Mouse (Mus musculus): ENCODE results near the gene Epb41l4b. TPM values are rescaled to one million over a fixed set of nuclear protein-coding genes. Genes with fewer than 3 reads are reported as not detected.

Gene Epb41l4b
- polyA plus RNA-seq, 1 experiment, result 1.1 TPM

DNA sequence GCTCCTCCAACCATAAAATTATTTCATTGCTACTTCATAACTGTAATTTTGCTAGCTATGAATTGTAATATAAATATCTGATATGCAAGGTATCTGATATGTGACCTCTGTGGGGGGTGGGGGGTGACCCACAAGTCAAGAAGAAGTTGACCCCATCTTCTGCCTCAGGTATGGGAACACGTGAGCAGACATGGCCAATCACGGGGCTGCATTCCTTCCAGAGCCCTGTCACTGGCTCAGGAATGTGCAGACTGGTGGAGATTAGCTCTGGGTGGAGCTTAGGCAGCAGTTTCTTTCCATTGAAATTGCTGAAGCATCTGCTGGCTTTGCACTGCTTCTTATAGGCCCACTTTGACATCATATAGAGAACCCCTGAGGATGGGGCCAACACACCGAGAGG lies 4.9 kb upstream of the Epb41l4b start:
- H3K79me3 ChIP-seq (ENCODE audit: low read depth), result no peaks in the 10 kb centered on the region
- no peak overlapping the region for H3K4me3 ChIP-seq (ENCODE audit: insufficient read depth, poor library complexity, severe bottlenecking)
- H3K36me3 ChIP-seq (ENCODE audit: control insufficient read depth, insufficient read depth), result no peaks in the 10 kb centered on the region
- no peaks in the 10 kb centered on the region for H3K27me3 ChIP-seq (ENCODE audit: control insufficient read depth, insufficient read depth, insufficient read length)
- H3ac ChIP-seq (ENCODE audit: control insufficient read depth, insufficient read length, low read depth), result no peak overlapping the region
- TF ChIP-seq CTCF (IDR thresholded peaks at IDR 0.05; ENCODE audit: control insufficient read depth, insufficient read depth, insufficient read length) (no peak), USF1 (IDR thresholded peaks at IDR 0.05; ENCODE audit: low read depth) (peak; percentile 61)
- H3K79me2 ChIP-seq (ENCODE audit: control insufficient read depth, insufficient read depth), result no peaks in the 10 kb centered on the region

DNA sequence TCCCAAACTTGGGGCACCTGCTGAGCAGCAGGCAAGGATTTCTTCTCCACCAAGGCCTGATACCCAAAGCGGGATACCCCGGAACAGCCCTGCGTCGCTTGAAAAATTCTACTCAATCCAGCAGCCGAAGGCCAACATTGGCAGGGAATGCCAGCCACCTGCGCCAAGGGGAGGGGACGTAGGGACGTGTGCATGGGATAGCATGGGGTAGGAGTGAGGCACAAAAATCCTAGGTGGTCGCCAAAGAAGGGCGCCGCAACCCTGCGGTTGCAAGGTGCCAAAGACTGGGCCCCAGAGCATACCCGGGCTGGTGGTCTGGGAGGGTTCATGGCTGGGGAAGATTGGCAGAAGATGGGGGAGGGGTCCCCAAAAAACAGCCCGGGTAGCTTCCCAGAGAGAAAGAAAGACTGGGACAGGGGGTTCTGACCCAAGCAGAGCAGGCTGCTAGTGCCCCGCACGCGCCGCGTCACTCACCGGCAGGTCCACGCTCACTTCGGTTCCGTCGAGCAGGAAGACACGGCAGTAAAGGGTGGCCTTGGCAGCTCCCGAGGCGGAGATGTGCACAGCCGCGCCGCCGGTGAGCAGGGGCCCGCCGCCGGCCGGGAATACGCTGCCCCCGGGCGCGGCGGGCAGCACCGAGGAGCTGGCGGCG lies 737 bp downstream of the Epb41l4b start:
- no peaks in the 10 kb centered on the region for H3K79me2 ChIP-seq (ENCODE audit: control insufficient read depth, insufficient read depth)
- H3K4me3 ChIP-seq (ENCODE audit: insufficient read depth, poor library complexity, severe bottlenecking), result peak overlapping the region; percentile 26
- no peaks in the 10 kb centered on the region for H3K36me3 ChIP-seq (ENCODE audit: control insufficient read depth, insufficient read depth)
- H3K27me3 ChIP-seq (ENCODE audit: control insufficient read depth, insufficient read depth, insufficient read length), result peaks cover 8% of the 10 kb centered on the region
- H3ac ChIP-seq (ENCODE audit: control insufficient read depth, insufficient read length, low read depth), result peak overlapping the region; percentile 9
- H3K79me3 ChIP-seq (ENCODE audit: low read depth), result no peaks in the 10 kb centered on the region
- TF ChIP-seq CTCF (IDR thresholded peaks at IDR 0.05; ENCODE audit: control insufficient read depth, insufficient read depth, insufficient read length), result no peak
- TF ChIP-seq MYOD1 (IDR thresholded peaks at IDR 0.05; ENCODE audit: control insufficient read depth, insufficient read length, low read depth), result no peak
- no peak for TF ChIP-seq CEBPB (IDR thresholded peaks at IDR 0.05; ENCODE audit: low read depth)
- no peak for TF ChIP-seq MYOG (IDR thresholded peaks at IDR 0.05; ENCODE audit: control insufficient read depth, extremely low read depth, insufficient read length)
- no peak for TF ChIP-seq USF1 (IDR thresholded peaks at IDR 0.05; ENCODE audit: low read depth)
- no peak for TF ChIP-seq FOSL1 (IDR thresholded peaks at IDR 0.05; ENCODE audit: insufficient read depth, low read length, poor library complexity, severe bottlenecking)
- no peak for TF ChIP-seq MAX (IDR thresholded peaks at IDR 0.05)

DNA sequence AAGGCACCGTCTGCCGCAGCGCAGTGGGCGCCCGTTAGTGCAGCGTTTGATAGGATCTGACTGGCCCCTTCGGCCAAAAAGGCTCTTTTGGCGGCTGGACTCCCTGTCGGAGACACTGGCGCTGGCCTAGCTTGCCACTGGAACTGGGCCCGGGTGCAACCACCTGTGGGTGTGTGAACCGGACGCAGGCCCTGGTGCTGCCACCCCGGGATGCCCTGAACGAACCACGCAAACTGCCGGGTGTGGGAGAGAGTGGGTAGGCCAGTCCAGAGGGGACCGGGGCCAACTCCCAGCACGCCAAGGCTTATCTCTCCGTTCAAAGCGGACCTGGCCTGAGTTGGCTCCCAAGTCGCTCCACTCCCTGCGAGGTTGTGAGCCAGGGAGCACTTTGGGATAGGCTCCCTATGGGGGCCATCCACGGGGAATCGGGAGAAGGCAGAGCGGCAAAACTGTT lies 1.3 kb downstream of the Epb41l4b start:
- TF ChIP-seq MAX (IDR thresholded peaks at IDR 0.05) (no peak), FOSL1 (IDR thresholded peaks at IDR 0.05; ENCODE audit: insufficient read depth, low read length, poor library complexity, severe bottlenecking) (no peak)
- no peak overlapping the region for H3K4me3 ChIP-seq (ENCODE audit: insufficient read depth, poor library complexity, severe bottlenecking)

DNA sequence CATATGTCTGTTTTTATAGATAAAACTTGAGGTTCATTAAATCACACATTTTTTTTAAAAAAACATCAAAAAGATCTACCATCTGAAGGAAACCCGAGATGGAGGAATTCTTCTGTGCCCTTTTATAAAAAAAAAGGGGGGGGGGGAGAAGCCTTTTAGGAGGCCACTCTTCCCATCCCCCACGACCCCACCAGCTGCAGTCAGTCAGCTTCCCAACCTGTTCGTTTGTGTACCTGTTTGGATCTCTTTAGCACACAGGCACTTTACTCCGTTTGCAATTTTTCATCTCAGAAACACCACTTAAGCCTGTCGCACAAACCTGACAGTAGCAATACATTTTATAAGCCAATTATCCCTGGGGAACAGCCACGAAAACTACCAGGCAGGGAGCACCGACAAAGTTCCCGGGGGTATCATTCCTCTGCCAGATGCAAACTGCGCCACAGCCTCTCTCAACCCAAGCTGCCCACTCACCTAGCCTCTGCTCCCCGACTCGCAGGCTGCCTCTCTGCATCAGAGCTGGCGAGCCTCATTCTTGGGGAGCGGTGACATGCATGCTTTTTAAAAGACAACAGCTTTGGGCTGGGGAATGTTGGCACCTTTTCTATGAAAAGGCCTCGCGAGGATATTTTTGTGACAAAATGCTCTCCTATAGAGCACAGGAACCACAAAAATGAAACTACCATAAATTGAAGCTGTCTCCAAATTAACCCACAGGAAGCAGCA lies 2.1 kb downstream of the Epb41l4b start:
- Histone ChIP-seq H3K79me3 (ENCODE audit: low read depth) (no peaks in the 10 kb centered on the region), H3K4me3 (ENCODE audit: insufficient read depth, poor library complexity, severe bottlenecking) (no peak overlapping the region), H3K36me3 (ENCODE audit: control insufficient read depth, insufficient read depth) (no peaks in the 10 kb centered on the region), H3K79me2 (ENCODE audit: control insufficient read depth, insufficient read depth) (no peaks in the 10 kb centered on the region), H3K27me3 (ENCODE audit: control insufficient read depth, insufficient read depth, insufficient read length) (peaks cover 8% of the 10 kb centered on the region), H3ac (ENCODE audit: control insufficient read depth, insufficient read length, low read depth) (no peak overlapping the region)
- TF ChIP-seq MAX (IDR thresholded peaks at IDR 0.05), result no peak
- no peak for TF ChIP-seq CTCF (IDR thresholded peaks at IDR 0.05; ENCODE audit: control insufficient read depth, insufficient read depth, insufficient read length)
- TF ChIP-seq FOSL1 (IDR thresholded peaks at IDR 0.05; ENCODE audit: insufficient read depth, low read length, poor library complexity, severe bottlenecking), result no peak
- no peak for TF ChIP-seq CEBPB (IDR thresholded peaks at IDR 0.05; ENCODE audit: low read depth)
- no peak for TF ChIP-seq MYOD1 (IDR thresholded peaks at IDR 0.05; ENCODE audit: control insufficient read depth, insufficient read length, low read depth)
- TF ChIP-seq MYOG (IDR thresholded peaks at IDR 0.05; ENCODE audit: control insufficient read depth, extremely low read depth, insufficient read length), result no peak

More for the DNA sequence above, 1.3 kb downstream of the Epb41l4b start:
- H3K79me3 ChIP-seq (ENCODE audit: low read depth), result no peaks in the 10 kb centered on the region
- peaks cover 8% of the 10 kb centered on the region for H3K27me3 ChIP-seq (ENCODE audit: control insufficient read depth, insufficient read depth, insufficient read length)
- no peaks in the 10 kb centered on the region for H3K36me3 ChIP-seq (ENCODE audit: control insufficient read depth, insufficient read depth)
- H3ac ChIP-seq (ENCODE audit: control insufficient read depth, insufficient read length, low read depth), result no peak overlapping the region
- H3K79me2 ChIP-seq (ENCODE audit: control insufficient read depth, insufficient read depth), result no peaks in the 10 kb centered on the region

DNA sequence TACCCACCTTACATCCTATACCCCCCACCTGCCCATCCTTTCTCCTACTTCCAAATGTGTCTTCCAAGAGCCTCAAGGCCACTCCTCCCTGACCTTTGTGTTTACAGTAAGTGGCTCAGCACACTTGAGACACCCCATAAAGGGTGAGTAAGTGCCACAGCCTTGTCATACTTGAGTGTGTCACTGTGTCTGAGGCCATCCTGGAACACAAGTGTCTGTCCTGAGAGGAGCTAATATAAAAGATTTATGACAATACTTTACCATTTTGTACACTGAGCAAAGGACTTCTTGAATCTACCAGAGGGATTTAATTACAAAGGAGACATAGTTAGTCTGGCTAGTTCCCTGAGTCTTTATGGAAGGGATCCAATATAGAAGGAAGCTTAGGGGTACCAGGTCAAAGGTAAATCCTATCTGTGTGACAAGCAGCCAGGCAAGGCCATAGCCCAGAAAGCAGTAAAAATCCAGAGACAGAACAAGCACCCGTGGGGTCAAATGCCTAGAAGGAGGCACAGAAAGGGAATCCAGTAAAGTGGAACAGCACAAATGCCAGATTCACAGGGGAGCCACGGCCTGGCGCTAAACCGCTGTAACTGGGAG lies 2.9 kb downstream of the Epb41l4b start:
- no peaks in the 10 kb centered on the region for H3K79me2 ChIP-seq (ENCODE audit: control insufficient read depth, insufficient read depth)
- no peaks in the 10 kb centered on the region for H3K36me3 ChIP-seq (ENCODE audit: control insufficient read depth, insufficient read depth)
- H3ac ChIP-seq (ENCODE audit: control insufficient read depth, insufficient read length, low read depth), result no peak overlapping the region
- H3K27me3 ChIP-seq (ENCODE audit: control insufficient read depth, insufficient read depth, insufficient read length), result peaks cover 13% of the 10 kb centered on the region
- no peak overlapping the region for H3K4me3 ChIP-seq (ENCODE audit: insufficient read depth, poor library complexity, severe bottlenecking)
- H3K79me3 ChIP-seq (ENCODE audit: low read depth), result no peaks in the 10 kb centered on the region
- TF ChIP-seq MYOD1 (IDR thresholded peaks at IDR 0.05; ENCODE audit: control insufficient read depth, insufficient read length, low read depth) (no peak), MYOG (IDR thresholded peaks at IDR 0.05; ENCODE audit: control insufficient read depth, extremely low read depth, insufficient read length) (no peak), CTCF (IDR thresholded peaks at IDR 0.05; ENCODE audit: control insufficient read depth, insufficient read depth, insufficient read length) (no peak), USF1 (IDR thresholded peaks at IDR 0.05; ENCODE audit: low read depth) (no peak), MAX (IDR thresholded peaks at IDR 0.05) (no peak), FOSL1 (IDR thresholded peaks at IDR 0.05; ENCODE audit: insufficient read depth, low read length, poor library complexity, severe bottlenecking) (no peak), CEBPB (IDR thresholded peaks at IDR 0.05; ENCODE audit: low read depth) (no peak)
